Mouse (Mus musculus): ENCODE data around the gene B4galt2. TPM values are rescaled to one million over a fixed set of nuclear protein-coding genes. Genes with fewer than 3 reads are reported as not detected.

B4galt2 gene
- total and polyA plus RNA-seq, 3 experiments, result 0.08 to 0.19 TPM; not detected in 1

GRCm38 (mm10) chr4:117867000-117867399 is 16.3 kb downstream of the B4galt2 start:
- DNase-seq (ENCODE audit: low read depth, low spot score), result no peak
- Histone ChIP-seq H3K27me3 (ENCODE audit: control insufficient read depth in 1 of 2, insufficient read depth in 2 of 2, low read length in 2 of 2) (no peaks in the 10 kb centered on the region), H3K9me3 (replicated peaks; ENCODE audit: insufficient read depth, low read length) (no peaks in the 10 kb centered on the region), H3K27ac (ENCODE audit: control insufficient read depth, low read depth, low read length) (no peak overlapping the region), H3K79me2 (ENCODE audit: control insufficient read depth, insufficient read depth, low read length, poor library complexity) (no peaks in the 10 kb centered on the region), H3K4me3 (ENCODE audit: control insufficient read depth in 1 of 2, insufficient read depth in 1 of 2, low read depth in 2 of 2, low read length in 2 of 2) (no peak overlapping the region), H3K9ac (ENCODE audit: control insufficient read depth, low read depth, low read length, poor library complexity, severe bottlenecking) (no peak overlapping the region), H3K36me3 (ENCODE audit: control insufficient read depth in 1 of 2, insufficient read depth in 2 of 2, low read length in 2 of 2) (no peaks in the 10 kb centered on the region; a peak in 1 of 4 replicates), H3K4me1 (ENCODE audit: control insufficient read depth in 1 of 2, insufficient read depth in 2 of 2, low read length in 2 of 2) (no peaks in the 10 kb centered on the region)
- TF ChIP-seq CHD2 (IDR thresholded peaks at IDR 0.05; ENCODE audit: low read length) (no peak), ZKSCAN1 (IDR thresholded peaks at IDR 0.05; ENCODE audit: low read depth, low read length) (no peak), ETS1 (IDR thresholded peaks at IDR 0.05; ENCODE audit: low read depth, low read length) (no peak), RAD21 (IDR thresholded peaks at IDR 0.05; ENCODE audit: low read depth, low read length) (no peak), HCFC1 (IDR thresholded peaks at IDR 0.05; ENCODE audit: low read depth, low read length) (no peak), TBP (IDR thresholded peaks at IDR 0.05; ENCODE audit: low read depth, low read length) (no peak), ZNF384 (IDR thresholded peaks at IDR 0.05; ENCODE audit: low read depth, low read length) (no peak), NELFE (IDR thresholded peaks at IDR 0.05; ENCODE audit: low read depth, low read length) (no peak), MAFK (IDR thresholded peaks at IDR 0.05; ENCODE audit: borderline replicate concordance, low read depth, low read length) (no peak), POLR2AphosphoS5 (IDR thresholded peaks at IDR 0.05; ENCODE audit: borderline replicate concordance, low read depth, low read length) (no peak), CTCF (IDR thresholded peaks at IDR 0.05 in 2 of 3, conservative IDR thresholded peaks at IDR 0.05 in 1 of 3; ENCODE audit: control insufficient read depth in 1 of 3, insufficient read depth in 1 of 3, low read depth in 2 of 3, low read length in 3 of 3, poor library complexity in 1 of 3, severe bottlenecking in 1 of 3) (no peak), UBTF (IDR thresholded peaks at IDR 0.05; ENCODE audit: borderline replicate concordance, insufficient read depth, low read depth, low read length) (no peak), ELF1 (IDR thresholded peaks at IDR 0.05; ENCODE audit: low read depth, low read length) (no peak), SIN3A (IDR thresholded peaks at IDR 0.05; ENCODE audit: low read length) (no peak)

- no peak overlapping the region for H3K27ac ChIP-seq (ENCODE audit: control insufficient read depth, low read depth, low read length)
- TF ChIP-seq MAFK (IDR thresholded peaks at IDR 0.05; ENCODE audit: borderline replicate concordance, low read depth, low read length) (no peak), ZMIZ1 (IDR thresholded peaks at IDR 0.05; ENCODE audit: low read depth, low read length) (no peak), NELFE (IDR thresholded peaks at IDR 0.05; ENCODE audit: low read depth, low read length) (no peak), JUND (IDR thresholded peaks at IDR 0.05; ENCODE audit: low read depth, low read length) (no peak), KAT2A (conservative IDR thresholded peaks at IDR 0.05; ENCODE audit: low read depth, low read length) (no peak), RAD21 (IDR thresholded peaks at IDR 0.05; ENCODE audit: low read depth, low read length) (no peak), HCFC1 (IDR thresholded peaks at IDR 0.05; ENCODE audit: low read depth, low read length) (no peak), CTCF (IDR thresholded peaks at IDR 0.05 in 2 of 3, conservative IDR thresholded peaks at IDR 0.05 in 1 of 3; ENCODE audit: control insufficient read depth in 1 of 3, insufficient read depth in 1 of 3, low read depth in 2 of 3, low read length in 3 of 3, poor library complexity in 1 of 3, severe bottlenecking in 1 of 3) (no peak), POLR2AphosphoS5 (IDR thresholded peaks at IDR 0.05; ENCODE audit: borderline replicate concordance, low read depth, low read length) (no peak), MAX (IDR thresholded peaks at IDR 0.05; ENCODE audit: low read length) (no peak), POLR2AphosphoS2 (IDR thresholded peaks at IDR 0.05; ENCODE audit: low read length) (no peak), BHLHE40 (IDR thresholded peaks at IDR 0.05; ENCODE audit: borderline replicate concordance, low read depth, low read length) (no peak), POLR2A (IDR thresholded peaks at IDR 0.05; ENCODE audit: control insufficient read depth in 1 of 2, insufficient read depth in 1 of 2, low read depth in 1 of 2, low read length in 2 of 2, poor library complexity in 1 of 2) (no peak)
- no peak overlapping the region for H3K4me3 ChIP-seq (ENCODE audit: control insufficient read depth in 1 of 2, insufficient read depth in 1 of 2, low read depth in 2 of 2, low read length in 2 of 2)
- H3K4me1 ChIP-seq (ENCODE audit: control insufficient read depth in 1 of 2, insufficient read depth in 2 of 2, low read length in 2 of 2), result no peaks in the 10 kb centered on the region
- no peaks in the 10 kb centered on the region for H3K9me3 ChIP-seq (replicated peaks; ENCODE audit: insufficient read depth, low read length)
- no peak for DNase-seq (ENCODE audit: low read depth, low spot score)
- H3K36me3 ChIP-seq (ENCODE audit: control insufficient read depth in 1 of 2, insufficient read depth in 2 of 2, low read length in 2 of 2), result no peaks in the 10 kb centered on the region; a peak in 1 of 4 replicates
- H3K27me3 ChIP-seq (ENCODE audit: control insufficient read depth in 1 of 2, insufficient read depth in 2 of 2, low read length in 2 of 2), result no peaks in the 10 kb centered on the region
- no peaks in the 10 kb centered on the region for H3K79me2 ChIP-seq (ENCODE audit: control insufficient read depth, insufficient read depth, low read length, poor library complexity)
- no peak overlapping the region for H3K9ac ChIP-seq (ENCODE audit: control insufficient read depth, low read depth, low read length, poor library complexity, severe bottlenecking)
These were observed 17.2 kb downstream of the B4galt2 start for GRCm38 (mm10) chr4:117866083-117866482.
